Mouse (Mus musculus): Measurements from ENCODE around the gene Nepro.

The Nepro gene

DNA sequence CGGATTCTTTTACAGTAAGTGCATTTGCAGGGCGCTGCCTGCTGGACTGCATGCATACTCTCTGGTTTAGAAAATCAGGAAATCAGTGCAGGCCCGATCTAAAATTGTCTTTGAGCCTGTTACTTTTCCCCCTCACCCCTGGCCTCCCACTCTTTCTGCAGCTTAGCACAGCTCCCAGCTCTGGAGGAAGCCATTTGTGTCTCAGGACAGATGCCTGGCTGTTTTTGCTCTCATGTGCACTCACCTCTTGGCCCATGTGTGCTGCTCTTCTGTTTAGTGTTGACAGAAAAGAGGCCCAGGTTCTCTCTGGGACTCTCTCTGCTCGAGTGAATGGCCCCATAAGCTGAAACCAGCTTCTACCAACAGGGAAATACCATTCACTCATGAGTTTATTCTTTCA is 20.6 kb upstream of the Nepro start:
- no peak for DNase-seq (ENCODE audit: low read depth)

- DNase-seq (ENCODE audit: low read depth) = peak; percentile 72
Observed at GRCm38 (mm10) chr16:44716305-44717140, 7.6 kb upstream of the Nepro start.

DNA sequence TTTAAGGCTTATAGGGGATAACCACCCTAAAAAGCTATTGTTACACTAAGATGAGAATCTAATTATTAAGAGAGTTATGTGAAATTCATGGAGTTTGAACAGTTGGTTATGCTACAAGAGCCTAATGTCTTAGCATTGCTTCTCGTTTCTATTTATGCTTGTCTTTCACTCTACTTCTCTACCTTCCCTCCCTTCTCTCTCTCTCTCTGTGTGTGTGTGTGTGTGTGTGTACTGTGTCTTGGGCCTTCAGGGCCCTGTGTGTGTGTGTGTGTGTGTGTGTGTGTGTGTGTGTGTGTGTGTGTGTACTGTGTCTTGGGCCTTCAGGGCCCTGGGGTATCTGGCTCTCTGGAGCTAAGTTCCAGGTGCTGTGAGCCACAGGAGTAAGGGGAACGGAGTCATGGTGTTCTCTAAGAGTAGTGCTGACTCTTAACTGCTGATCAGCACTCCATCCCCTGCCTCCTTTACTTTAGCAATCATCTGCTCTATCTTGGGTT is 6.9 kb upstream of the Nepro start:
- no peak for DNase-seq (ENCODE audit: low read depth)

GRCm38 (mm10) chr16:44717838-44718237 is 6.3 kb upstream of the Nepro start:
- no peak for DNase-seq (ENCODE audit: low read depth)

GRCm38 (mm10) chr16:44719349-44719748 is 4.8 kb upstream of the Nepro start:
- no peak for DNase-seq (ENCODE audit: low read depth)

- peak; percentile 53 for DNase-seq (ENCODE audit: low read depth)
Observed at GRCm38 (mm10) chr16:44720518-44720917, 3.6 kb upstream of the Nepro start.

DNA sequence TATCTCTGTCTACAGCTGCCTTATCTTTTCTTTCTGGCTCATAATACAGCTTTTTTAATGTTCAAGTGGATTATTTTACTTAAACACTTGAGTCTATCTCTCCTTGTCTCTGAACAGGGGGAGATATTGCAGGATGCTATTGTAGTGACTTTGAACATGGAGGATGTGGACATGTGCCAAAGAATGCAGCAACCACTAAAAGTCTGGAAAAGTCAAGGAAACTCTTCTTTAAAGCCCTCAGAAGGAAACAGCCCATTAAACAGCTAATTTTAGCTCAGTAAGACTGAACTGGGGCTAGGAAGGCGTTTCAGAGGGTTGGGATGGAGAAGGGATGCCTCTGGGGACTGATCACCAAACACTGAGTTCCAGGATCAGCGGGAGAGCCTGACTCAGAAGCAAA is 1.4 kb upstream of the Nepro start:
- no peak for DNase-seq (ENCODE audit: low read depth)

DNA sequence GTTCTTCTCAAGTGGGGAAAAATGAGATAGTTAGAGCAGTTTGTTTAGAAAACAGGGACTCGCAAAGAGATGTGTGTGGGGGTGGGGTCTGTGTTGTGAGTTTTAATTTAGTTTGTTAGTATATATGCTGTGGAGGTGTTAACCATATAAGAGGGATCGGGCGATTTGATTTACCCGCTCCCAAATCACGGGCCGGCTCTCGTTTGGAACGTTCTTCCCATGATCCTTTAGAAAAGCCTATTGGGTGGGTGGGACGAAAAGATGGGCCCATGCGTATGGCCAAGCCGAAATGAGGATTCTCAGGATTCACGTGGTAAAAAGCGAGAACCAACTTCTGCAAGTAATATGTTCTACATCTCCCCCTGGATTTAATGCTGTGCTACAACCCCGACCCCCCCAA is 746 bp downstream of the Nepro start:
- DNase-seq (ENCODE audit: low read depth) = peak; percentile 74

GRCm38 (mm10) chr16:44725286-44726223 is 1.5 kb downstream of the Nepro start:
- peak; percentile 90 for DNase-seq (ENCODE audit: low read depth)

GRCm38 (mm10) chr16:44727525-44727924 is 3.4 kb downstream of the Nepro start:
- peak; percentile 62 for DNase-seq (ENCODE audit: low read depth)

- peak; percentile 33 for DNase-seq (ENCODE audit: low read depth)
Observed at GRCm38 (mm10) chr16:44734059-44734458, 10.0 kb downstream of the Nepro start.

- no peak for DNase-seq (ENCODE audit: low read depth)
Observed at GRCm38 (mm10) chr16:44735676-44736075, 11.6 kb downstream of the Nepro start.

GRCm38 (mm10) chr16:44736118-44736517 is 12.0 kb downstream of the Nepro start:
- DNase-seq (ENCODE audit: low read depth) = no peak

DNA sequence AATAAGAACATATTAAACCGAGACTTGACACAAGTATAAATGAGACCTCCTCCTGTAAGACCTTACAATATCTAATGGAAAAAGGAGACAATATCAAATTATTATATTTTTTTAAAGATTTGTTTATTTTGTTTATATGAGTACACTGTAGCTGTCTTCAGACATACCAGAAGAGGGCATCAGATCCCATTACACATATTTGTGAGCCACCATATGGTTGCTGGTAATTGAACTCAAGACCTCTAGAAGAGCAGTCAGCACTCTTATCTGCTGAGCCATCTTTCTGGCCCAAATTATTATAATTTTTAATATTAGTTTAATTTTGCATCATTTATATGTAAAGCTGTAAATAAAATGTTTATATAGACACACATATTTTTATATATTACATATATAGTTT is 18.7 kb downstream of the Nepro start:
- DNase-seq (ENCODE audit: low read depth) = peak; percentile 62

DNA sequence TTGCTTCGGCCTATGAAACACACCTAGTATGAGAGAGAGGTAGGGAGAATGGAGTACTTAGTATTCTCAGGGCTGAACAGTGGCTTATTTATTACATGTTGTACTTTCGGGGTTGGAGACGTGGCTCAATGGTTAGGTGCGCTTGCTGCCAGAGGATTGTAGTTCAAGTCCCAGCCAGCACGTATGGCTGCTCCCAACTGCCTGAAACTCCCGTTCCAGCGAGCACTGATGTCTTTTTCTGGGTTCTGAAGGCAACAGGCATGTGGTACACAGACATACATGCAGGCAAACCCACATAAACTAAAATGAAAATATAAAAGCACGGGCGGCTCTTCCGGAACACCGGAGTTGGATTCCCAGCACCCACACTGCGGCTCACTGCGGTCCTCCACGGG is 21.4 kb downstream of the Nepro start:
- DNase-seq (ENCODE audit: low read depth) = no peak

GRCm38 (mm10) chr16:44745866-44746562 is 21.9 kb downstream of the Nepro start, which contains the start of gene Gtpbp8:
Gene Gtpbp8, minus strand, starts transcription at chr16:44746363.
- peak; percentile 92 for DNase-seq (ENCODE audit: low read depth)

DNA sequence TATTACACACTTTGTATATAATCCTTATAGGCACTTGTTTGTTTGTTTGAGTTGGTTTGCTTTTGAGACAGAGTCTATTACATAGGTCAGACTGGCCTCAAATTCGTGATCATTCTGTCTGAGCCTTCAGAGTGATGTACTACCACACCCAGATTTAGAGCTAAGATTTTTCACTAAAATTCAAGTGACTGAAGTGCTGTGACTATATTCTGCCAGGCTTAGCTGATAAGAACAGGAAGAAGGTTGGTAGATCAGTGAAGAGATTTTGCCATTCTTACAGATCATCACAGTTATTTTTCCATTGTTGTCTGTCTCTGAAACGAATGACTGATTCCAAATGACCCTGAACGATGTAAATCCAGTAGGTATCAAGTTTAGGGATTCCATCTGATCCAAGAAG is 23.9 kb downstream of the Nepro start:
- no peak for DNase-seq (ENCODE audit: low read depth)

GRCm38 (mm10) chr16:44757700-44758099 is 33.6 kb downstream of the Nepro start:
- peak; percentile 63 for DNase-seq (ENCODE audit: low read depth)

DNA sequence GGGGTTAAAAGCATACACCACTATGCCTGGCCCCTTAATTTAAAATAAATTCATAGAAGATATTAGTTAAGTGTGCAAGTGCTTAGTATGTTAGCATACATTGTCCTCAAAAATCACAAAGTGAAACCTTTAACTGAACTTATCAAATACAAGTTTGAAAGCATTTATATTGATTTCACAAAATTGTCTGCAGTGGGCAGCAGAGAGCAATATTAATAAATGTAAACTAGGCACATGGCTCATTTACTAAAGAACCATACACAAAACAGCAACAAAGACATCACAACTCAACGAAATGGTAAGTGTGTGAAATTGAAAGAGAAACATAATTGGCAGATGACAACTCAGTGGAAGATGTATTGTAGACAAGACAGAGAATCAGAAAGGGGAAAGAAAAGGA is 37.7 kb downstream of the Nepro start:
- peak; percentile 75 for DNase-seq (ENCODE audit: low read depth)

DNA sequence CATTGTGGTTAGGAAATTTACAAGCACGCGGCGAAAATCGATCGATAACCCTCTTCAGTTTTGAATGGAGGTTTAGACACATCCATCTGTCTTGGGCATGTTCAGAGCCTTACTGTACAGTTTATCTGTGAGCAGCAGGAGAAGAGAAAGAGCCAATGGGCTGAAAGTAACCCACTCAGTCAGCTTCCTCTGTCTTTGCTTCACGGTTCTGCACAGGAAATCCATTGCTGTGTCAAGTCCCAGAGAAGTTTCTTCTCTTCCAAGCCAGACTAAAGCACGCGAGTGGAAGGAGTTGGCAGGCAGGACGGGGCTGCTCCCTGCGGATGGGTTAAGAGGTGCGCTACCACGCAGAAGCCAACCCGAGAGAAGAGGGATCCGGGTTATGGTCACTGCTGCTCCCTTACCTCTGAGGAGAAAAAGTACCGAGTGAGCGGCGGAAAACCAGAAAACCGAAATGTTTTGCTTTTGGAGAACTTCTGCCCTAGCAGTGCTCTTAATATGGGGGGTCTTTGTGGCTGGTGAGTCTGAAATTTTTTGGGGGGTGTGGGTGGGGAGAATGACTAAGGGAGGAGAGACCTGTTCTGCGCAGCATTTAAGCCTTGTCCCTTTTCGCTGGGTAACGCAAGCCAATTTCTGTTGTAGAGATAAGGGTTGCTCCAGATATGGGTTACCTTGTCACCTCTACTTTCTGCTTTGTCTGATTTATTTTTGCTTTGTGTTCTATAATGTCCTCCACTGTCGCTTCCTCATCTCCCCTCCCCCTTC is 41.6 kb downstream of the Nepro start, which contains the start of gene Cd200r1:
Gene Cd200r1 (plus strand): TSS at position 182 of the 765 bp plus-strand sequence.
- peak; percentile 90 for DNase-seq (ENCODE audit: low read depth)

- DNase-seq (ENCODE audit: low read depth) = peak; percentile 48
Observed at GRCm38 (mm10) chr16:44766320-44766892, 42.3 kb downstream of the Nepro start.
